Mouse (Mus musculus) neural tube, embryonic 11.5 days (tissue): Measurements from ENCODE around the gene Cpm. TPM values are rescaled to one million over a fixed set of nuclear protein-coding genes. Genes with fewer than 3 reads are reported as not detected.

Source experiments
- ATAC-seq: fragments of 200-750 bp; cut with Nextera tagmentation; 2 replicates; pipeline ENCODE4 v1.8.0; 2017; ENCODE audit warnings: moderate number of reproducible peaks, mild to moderate bottlenecking, moderate TSS enrichment, moderate library complexity; ENCODE audit not compliant: insufficient read depth, low FRiP score, low TSS enrichment
- DNase-seq: peaks from one replicate; pipeline ENCODE4 v3.0.0-alpha.2; 2015; ENCODE audit warnings: low spot score
- H3K27ac ChIP-seq: fragments of 300-500 bp; sonication (generic); 2 replicates; pipeline ENCODE4 v1.5.1; 2014; ENCODE audit warnings: low read depth, mild to moderate bottlenecking, low read length
- H3K27me3 ChIP-seq: fragments of 300-500 bp; sonication (generic); 2 replicates; pipeline ENCODE4 v1.6.1; 2014; ENCODE audit warnings: mild to moderate bottlenecking, low read length, mixed read lengths; ENCODE audit not compliant: control insufficient read depth, insufficient read depth
- H3K36me3 ChIP-seq: fragments of 300-500 bp; sonication (generic); 2 replicates; pipeline ENCODE4 v1.6.1; 2014; ENCODE audit warnings: mild to moderate bottlenecking, low read length, moderate library complexity, mixed read lengths; ENCODE audit not compliant: control insufficient read depth, insufficient read depth
- H3K4me1 ChIP-seq: fragments of 300-500 bp; sonication (generic); 2 replicates; pipeline ENCODE4 v1.6.1; 2014; ENCODE audit warnings: low read length, mixed read lengths; ENCODE audit not compliant: control insufficient read depth, insufficient read depth
- H3K4me2 ChIP-seq: fragments of 300-500 bp; sonication (generic); 2 replicates; pipeline ENCODE4 v1.6.1; 2014; ENCODE audit warnings: low read depth, mild to moderate bottlenecking, moderate library complexity
- H3K4me3 ChIP-seq: fragments of 300-500 bp; sonication (generic); 2 replicates; pipeline ENCODE4 v1.5.1; 2014; ENCODE audit warnings: low read depth, low read length
- H3K9ac ChIP-seq: fragments of 300-500 bp; sonication (generic); 2 replicates; pipeline ENCODE4 v1.6.1; 2014; ENCODE audit warnings: mild to moderate bottlenecking, low read length
- H3K9me3 ChIP-seq: fragments of 300-500 bp; sonication (generic); 2 replicates; pipeline ENCODE4 v1.6.1; 2016; ENCODE audit warnings: low read length; ENCODE audit not compliant: control insufficient read depth
- WGBS: fragments of 180-500 bp; shearing (Covaris S2); extraction: QIAGEN DNeasy Blood & Tissue Kit; methylation state at CpG from one replicate; pipeline ENCODE4 v1.1.7; 2014; 5-methylcytosine and 5-hydroxymethylcytosine counted together
- polyA plus RNA-seq: library from polyadenylated mRNA; unstranded; fragments of >200 nt; fragmentation: Nextera tagmentation; extraction: Ambion mirVana; gene quantifications from 2 replicates; pipeline ENCODE4 v1.2.1, GENCODE M21; 2014

Cpm gene
- polyA plus RNA-seq, 1 experiment from 2014 or later: 21.1 TPM

GRCm38 (mm10) chr10:117663056-117663864 lies 34.0 kb downstream of the Cpm start:
- 77% methylated on average over 14 of the region's 14 CpGs for WGBS
- Histone ChIP-seq H3K4me3 (no peak overlapping the region), H3K27me3 (no peaks in the 10 kb centered on the region), H3K9me3 (no peaks in the 10 kb centered on the region), H3K9ac (no peak overlapping the region), H3K4me1 (no peaks in the 10 kb centered on the region), H3K27ac (no peak overlapping the region), H3K4me2 (no peak overlapping the region), H3K36me3 (no peaks in the 10 kb centered on the region)
- no peak for ATAC-seq
- DNase-seq: no peak

GRCm38 (mm10) chr10:117663865-117664200 lies 34.5 kb downstream of the Cpm start:
- Histone ChIP-seq H3K4me3 (no peak overlapping the region), H3K27me3 (no peaks in the 10 kb centered on the region), H3K9ac (no peak overlapping the region), H3K4me1 (no peaks in the 10 kb centered on the region), H3K9me3 (no peaks in the 10 kb centered on the region), H3K4me2 (no peak overlapping the region), H3K27ac (no peak overlapping the region), H3K36me3 (no peaks in the 10 kb centered on the region)
- DNase-seq (peak; percentile 30), ATAC-seq (no peak)
- WGBS: 10% methylated on average over 9 of the region's 9 CpGs

DNA sequence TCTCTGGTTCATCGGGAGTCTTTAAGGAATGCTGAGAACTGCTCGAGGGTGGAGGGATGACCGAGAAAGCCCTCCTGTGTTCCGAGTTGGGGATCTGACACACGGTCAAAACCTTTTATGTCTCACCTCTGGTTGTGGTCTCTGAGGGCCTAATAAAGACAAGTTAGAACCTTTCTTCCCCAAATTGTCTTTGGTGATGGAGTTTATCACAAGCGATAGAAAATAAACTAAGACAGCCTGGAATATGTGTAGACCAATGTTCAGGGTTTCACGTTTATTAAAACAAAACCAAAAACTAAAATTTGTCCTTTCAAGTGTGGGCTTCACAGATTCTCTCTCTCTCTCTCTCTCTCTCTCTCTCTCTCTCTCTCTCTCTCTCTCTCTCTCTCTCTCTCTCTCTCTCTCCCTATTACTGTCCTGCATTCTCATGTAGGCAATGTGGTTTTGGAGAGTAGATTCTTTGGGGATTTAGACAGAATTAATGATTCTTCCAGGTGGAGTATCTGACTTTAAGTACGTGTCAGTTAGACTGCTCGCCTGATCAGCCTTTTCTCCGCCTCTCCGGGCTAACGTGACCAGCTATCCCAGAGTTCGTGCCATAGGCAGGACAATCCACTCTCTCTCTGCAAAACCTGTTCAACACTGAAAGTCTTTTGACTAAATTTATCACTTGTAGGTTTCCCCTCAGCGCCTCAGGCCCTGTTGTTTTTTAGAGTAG lies 35.1 kb downstream of the Cpm start:
- no peak overlapping the region for H3K4me3 ChIP-seq
- no peaks in the 10 kb centered on the region for H3K9me3 ChIP-seq
- no peak overlapping the region for H3K27ac ChIP-seq
- ATAC-seq (no peak), DNase-seq (no peak)
- H3K4me1 ChIP-seq: no peaks in the 10 kb centered on the region
- no peaks in the 10 kb centered on the region for H3K27me3 ChIP-seq
- no peak overlapping the region for H3K9ac ChIP-seq
- H3K36me3 ChIP-seq: no peaks in the 10 kb centered on the region
- 60% methylated on average over 14 of the region's 14 CpGs for WGBS
- H3K4me2 ChIP-seq: no peak overlapping the region

DNA sequence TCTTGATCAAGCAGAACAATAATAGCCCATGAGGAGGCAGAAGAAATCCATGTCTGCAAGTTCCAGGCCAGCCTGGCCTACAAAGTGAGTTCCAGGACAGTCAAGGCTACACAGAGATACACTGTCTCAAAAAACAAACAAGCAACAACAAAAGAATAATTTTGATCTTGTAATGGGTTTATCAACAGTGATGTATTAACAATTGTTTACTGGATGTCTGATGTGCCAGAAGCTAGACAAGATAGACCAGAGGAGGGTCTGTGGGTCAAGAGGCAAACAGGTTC lies 35.6 kb downstream of the Cpm start:
- no peak for ATAC-seq
- DNase-seq: no peak
- no peaks in the 10 kb centered on the region for H3K36me3 ChIP-seq
- H3K27ac ChIP-seq: no peak overlapping the region
- H3K4me2 ChIP-seq: no peak overlapping the region
- no peak overlapping the region for H3K4me3 ChIP-seq
- no peak overlapping the region for H3K9ac ChIP-seq
- H3K4me1 ChIP-seq: no peaks in the 10 kb centered on the region
- H3K9me3 ChIP-seq: no peaks in the 10 kb centered on the region
- H3K27me3 ChIP-seq: no peaks in the 10 kb centered on the region

- H3K4me2 ChIP-seq: no peak overlapping the region
- no peaks in the 10 kb centered on the region for H3K9me3 ChIP-seq
- no peaks in the 10 kb centered on the region for H3K4me1 ChIP-seq
- WGBS: 70% methylated on average over 9 of the region's 9 CpGs
- no peaks in the 10 kb centered on the region for H3K27me3 ChIP-seq
- no peak overlapping the region for H3K27ac ChIP-seq
- H3K9ac ChIP-seq: no peak overlapping the region
- H3K4me3 ChIP-seq: no peak overlapping the region
- no peak for DNase-seq
- no peak for ATAC-seq
- H3K36me3 ChIP-seq: no peaks in the 10 kb centered on the region
These were observed 36.3 kb downstream of the Cpm start for GRCm38 (mm10) chr10:117665376-117666275.

GRCm38 (mm10) chr10:117666361-117666760 lies 37.1 kb downstream of the Cpm start:
- H3K9me3 ChIP-seq: no peaks in the 10 kb centered on the region
- H3K36me3 ChIP-seq: no peaks in the 10 kb centered on the region
- no peak overlapping the region for H3K4me2 ChIP-seq
- no peak overlapping the region for H3K4me3 ChIP-seq
- H3K27me3 ChIP-seq: no peaks in the 10 kb centered on the region
- H3K4me1 ChIP-seq: no peaks in the 10 kb centered on the region
- WGBS: 90% methylated on average over 3 of the region's 3 CpGs
- DNase-seq: no peak
- no peak overlapping the region for H3K27ac ChIP-seq
- ATAC-seq: no peak
- no peak overlapping the region for H3K9ac ChIP-seq

GRCm38 (mm10) chr10:117666947-117667630 lies 37.8 kb downstream of the Cpm start:
- ATAC-seq: no peak
- H3K27ac ChIP-seq: no peak overlapping the region
- no peak for DNase-seq
- H3K27me3 ChIP-seq: no peaks in the 10 kb centered on the region
- no peak overlapping the region for H3K9ac ChIP-seq
- H3K4me2 ChIP-seq: no peak overlapping the region
- no peaks in the 10 kb centered on the region for H3K4me1 ChIP-seq
- H3K9me3 ChIP-seq: no peaks in the 10 kb centered on the region
- no peak overlapping the region for H3K4me3 ChIP-seq
- 94% methylated on average over 9 of the region's 9 CpGs for WGBS
- H3K36me3 ChIP-seq: no peaks in the 10 kb centered on the region

DNA sequence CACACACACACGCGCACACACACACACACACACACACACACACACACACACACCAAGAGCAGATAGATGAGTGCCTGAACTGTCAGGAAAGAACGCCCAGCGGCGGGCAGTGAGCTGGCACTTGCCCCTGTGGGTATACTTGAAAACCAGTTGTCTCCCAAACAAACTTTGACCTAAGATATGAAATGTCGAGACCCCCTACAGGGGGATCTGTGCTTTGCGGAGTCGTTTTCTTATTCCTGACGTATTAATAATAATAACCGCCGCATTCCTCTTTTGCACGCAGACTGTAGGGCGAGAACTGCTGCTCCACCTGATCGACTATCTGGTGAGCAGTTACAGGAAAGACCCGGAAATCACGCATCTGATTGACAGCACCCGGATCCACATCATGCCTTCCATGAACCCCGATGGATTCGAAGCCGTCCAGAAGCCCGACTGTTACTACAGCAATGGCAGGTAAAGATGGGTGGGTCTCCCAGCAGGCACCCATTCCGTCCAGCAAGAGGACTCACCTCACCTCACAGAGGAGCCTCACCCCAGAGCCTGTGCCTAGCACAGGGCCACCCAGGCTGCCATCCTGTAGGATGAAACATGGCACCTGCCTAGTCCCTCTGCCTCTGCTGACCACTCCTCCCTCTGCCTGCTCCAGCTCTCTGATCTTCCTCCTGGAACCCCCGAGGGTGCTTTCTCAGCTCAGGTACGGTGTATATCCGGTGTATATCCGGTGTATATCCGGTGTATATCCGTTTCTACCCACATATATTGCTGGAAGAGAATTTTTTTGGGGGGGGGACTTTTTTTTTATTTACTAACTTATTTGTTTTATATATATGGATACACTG lies 38.6 kb downstream of the Cpm start:
- H3K27me3 ChIP-seq: no peaks in the 10 kb centered on the region
- WGBS: 94% methylated on average over 28 of the region's 28 CpGs
- no peaks in the 10 kb centered on the region for H3K9me3 ChIP-seq
- no peaks in the 10 kb centered on the region for H3K4me1 ChIP-seq
- H3K27ac ChIP-seq: no peak overlapping the region
- DNase-seq (no peak), ATAC-seq (no peak)
- no peaks in the 10 kb centered on the region for H3K36me3 ChIP-seq
- no peak overlapping the region for H3K9ac ChIP-seq
- H3K4me2 ChIP-seq: no peak overlapping the region
- no peak overlapping the region for H3K4me3 ChIP-seq
